Mouse (Mus musculus) megakaryocyte, adult 5-6 weeks (primary cell): ENCODE measurements around the gene 4921539E11Rik. TPM values are rescaled to one million over a fixed set of nuclear protein-coding genes. Genes with fewer than 3 reads are reported as not detected.

Experiments used
- ATAC-seq: 2 replicates; pipeline ENCODE4 v1.8.0; 2016; ENCODE audit warnings: mild to moderate bottlenecking, inconsistent platforms; ENCODE audit not compliant: poor library complexity, severe bottlenecking
- total RNA-seq, 2 experiments: library from RNA; stranded (forward) in 1 of 2; stranded (reverse) in 1 of 2; fragments of 153-499, 151-499 nt in 1 of 2; fragments of 221-1000, 200-1000 nt in 1 of 2; gene quantifications; 2 replicates each; pipeline versions ENCODE4 v1.2.3 to v1.2.4; 2015 to 2017

4921539E11Rik gene
- total RNA-seq (2015) (not detected in 2 replicates), total RNA-seq (2017) (not detected in 2 replicates)

DNA sequence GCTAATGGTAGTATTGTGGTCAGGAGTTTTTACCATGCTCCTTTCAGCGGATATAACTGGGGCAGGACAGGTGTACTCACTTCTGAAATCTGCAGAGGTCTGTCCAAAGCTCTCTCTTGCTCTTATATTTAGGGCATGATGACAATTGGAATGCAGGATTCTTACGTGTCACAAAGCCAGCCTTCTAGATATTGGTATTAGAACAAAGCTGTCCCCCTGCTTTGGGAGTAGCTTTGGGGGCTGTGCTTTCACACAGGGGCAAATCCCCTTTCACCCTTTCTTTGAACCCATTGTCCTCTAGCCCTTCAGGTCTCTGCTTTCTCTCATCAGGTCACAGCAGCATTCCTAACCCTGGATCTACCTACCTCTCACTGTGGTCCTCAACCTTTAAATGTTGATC is at the start of gene 4921539E11Rik:
Gene 4921539E11Rik (minus strand): TSS at position 101 of the 400 bp plus-strand sequence.
- no peak for ATAC-seq

DNA sequence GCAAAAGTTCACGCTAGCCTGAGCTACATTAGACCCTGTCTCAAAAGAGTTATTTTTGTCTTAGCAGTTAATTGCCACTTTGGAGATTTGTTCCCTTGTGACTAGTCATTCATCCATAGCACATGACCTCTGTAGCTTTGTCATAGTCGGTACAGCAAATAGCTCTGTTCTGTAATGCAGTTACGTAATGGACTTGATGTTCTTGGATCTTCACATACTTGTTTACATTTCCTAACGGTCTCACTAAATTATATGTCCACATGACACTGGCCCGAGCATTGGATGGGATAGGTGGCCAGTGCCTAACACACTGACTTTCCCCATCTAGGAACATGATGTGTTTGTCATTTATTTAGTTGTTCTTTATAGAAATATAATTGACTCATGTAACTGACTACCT is 44.5 kb upstream of the 4921539E11Rik start:
- no peak for ATAC-seq

DNA sequence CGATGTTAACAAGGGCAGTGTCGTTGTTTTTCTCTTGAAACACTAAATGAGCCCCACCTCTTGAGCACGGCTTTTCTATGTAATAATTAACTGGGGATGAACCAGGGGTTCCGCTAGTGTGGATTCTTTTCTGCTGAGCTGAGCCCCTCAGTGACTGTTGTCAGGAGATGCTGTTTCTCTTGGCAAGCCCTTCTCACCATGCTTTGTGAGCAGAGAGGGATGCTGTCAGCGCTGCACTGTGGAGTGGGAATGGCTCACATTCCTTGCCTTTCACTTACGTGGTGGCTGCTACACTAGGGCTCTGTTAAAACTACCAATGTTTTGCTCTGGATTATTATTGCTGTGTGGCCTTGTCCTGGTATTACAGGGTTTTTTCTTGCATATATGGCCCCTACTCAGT is 38.7 kb upstream of the 4921539E11Rik start:
- ATAC-seq, result no peak

DNA sequence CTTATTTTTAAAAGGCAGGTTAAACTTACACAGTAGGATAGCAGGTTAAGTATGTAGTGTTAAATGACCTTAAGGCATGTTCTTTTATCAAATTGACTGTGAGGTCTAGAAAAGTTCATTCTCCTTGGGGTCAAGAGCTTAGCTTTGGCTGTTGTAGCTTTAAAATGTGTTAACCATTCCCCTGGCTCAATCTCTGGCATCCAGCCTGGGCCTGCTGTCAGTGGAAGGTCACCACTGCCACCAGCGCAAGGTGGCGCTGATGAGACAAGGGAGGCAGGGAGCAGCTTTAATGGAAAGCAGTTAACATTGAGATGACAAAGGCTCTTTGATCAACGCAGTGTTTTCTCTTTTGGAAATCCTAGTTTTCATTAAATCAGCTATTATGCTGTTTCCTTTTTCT is 36.3 kb upstream of the 4921539E11Rik start:
- peak; percentile 63 for ATAC-seq

DNA sequence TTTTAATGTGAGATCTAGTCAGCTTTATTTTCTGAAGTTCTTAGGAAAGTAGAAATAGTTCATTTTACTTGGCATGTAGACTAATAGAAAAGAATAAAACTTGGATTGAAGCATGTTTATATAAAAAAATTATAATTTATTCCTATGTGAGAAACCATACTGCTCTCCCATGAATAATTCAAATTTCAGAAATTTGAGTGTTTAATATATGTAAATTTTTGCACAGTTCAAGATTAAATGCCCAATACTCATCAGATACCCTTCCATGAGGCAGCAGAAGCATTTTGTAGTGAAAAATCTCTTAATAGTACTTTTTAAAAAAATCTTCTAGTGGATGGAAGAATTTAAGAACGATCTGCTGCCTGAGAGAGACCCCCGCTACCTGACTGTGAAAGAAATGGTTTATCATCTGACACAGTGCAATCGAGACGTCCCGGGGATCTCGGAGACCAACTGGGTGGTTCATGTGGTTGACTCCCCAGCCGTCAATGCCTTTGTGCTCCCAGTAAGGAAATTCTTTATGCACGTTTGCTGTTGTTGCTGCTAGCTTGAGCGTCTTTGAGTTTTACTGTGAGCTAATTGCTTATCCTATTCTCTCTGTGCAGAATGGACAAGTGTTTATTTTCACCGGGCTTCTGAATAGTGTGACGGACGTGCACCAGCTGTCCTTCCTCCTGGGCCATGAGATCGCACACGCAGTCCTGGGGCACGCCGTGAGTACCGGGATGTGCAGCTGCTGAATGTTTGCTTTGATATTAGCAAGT is 34.2 kb upstream of the 4921539E11Rik start:
- no peak for ATAC-seq

DNA sequence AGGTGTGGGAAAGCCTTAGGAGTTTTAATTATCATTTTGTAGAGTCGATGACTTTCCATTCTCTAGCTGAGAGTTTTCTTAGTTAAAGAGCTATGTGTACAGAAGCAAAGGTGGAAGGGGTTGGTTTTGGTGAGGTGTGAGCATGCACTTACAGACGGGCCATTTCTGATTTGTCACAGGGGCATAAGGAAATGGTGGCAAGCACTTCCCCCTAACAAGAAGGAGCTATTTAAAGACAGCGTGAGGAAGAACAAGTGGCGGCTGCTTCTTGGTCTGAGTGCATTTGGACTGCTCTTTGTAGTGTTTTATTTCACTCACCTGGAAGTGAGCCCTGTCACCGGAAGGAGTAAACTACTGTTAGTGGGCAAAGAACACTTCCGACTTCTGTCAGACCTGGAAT is 30.8 kb upstream of the 4921539E11Rik start:
- peak; percentile 85 for ATAC-seq

DNA sequence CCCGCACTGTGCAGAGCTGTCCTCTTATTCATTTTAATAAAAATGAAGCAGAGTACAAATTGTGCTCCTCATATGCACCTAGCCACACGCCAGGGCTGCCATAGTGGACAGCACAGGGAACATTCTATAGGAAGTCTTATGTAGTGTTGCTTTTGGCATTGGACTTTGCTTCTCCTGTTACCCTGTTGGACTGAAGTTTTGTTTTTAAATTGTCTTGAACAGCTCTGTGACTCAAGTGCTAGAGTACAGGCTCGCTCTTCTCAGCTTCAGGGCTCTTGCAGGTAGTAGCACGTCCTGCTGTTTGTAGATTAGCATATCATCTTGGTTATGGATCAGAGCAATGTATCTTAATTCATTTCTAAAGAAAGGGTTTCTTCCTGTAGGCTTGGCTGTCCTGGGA is 25.2 kb upstream of the 4921539E11Rik start:
- ATAC-seq, result no peak

DNA sequence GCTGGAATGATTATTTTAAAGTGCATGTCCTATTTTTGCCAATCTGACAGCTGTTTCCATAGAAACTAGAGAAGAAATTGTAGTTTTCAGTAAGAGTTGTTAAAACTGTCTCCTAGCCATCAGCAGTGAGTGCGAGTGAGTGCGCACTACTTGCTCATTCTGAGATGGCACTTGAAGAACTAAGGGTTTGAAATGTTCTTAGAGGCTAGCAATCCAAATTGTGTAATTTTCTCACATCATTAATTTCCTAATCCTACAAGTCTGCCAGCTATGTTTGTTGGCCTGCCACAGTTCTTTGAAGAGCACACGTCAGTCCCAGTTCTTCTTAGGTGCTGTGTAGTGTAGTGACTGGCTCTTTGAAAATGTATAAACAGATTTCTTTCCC is 23.9 kb upstream of the 4921539E11Rik start:
- no peak for ATAC-seq

DNA sequence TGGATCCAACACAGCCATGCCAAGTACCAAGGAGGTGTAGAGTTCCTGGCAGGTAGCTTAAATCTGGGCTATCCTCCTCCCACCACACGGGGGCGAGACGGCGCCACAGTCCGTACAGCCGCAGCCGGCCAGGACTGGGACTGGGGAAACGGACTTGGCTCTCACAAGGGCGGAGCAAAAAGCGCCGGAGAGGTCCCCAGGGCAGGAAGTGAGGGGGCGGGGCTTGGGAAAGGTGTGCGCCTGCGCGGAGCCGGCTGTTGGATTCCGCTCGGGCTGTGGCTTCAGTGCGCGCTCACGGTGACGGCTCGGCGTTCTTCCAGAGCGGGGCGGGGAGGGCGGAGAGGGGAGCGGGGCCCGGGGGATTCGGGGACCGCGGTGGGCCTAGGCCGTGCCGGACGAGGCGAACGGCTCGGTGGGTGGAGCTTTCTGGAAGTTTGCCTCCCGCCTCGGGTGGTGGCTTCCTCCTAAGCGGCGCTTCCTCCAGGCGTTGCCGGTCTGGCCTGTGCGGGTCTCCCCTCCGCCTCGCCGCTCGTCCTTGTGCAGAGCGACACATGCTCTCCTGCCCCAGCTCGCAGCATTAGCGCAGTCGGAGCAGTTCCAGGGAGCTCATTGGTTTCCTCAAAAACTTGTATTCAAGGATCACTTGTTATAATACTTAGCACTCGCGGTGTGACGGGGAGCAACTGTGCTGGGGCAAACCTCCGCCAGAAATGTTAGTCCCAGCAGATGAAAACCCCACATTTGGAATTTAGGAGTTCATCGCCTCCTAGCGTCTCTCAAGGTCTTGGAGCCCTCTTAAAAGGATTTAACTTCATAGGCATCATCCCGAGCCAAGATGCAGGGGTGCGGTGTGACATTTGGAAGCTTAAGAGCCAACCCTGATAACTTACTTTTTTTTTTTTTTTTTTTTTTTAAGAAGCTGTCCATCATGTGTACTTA is 23.2 kb upstream of the 4921539E11Rik start, which contains the start of gene Oma1:
Gene Oma1 (plus strand): TSS at position 226 of the 939 bp plus-strand sequence.
- peak; percentile 96 for ATAC-seq

DNA sequence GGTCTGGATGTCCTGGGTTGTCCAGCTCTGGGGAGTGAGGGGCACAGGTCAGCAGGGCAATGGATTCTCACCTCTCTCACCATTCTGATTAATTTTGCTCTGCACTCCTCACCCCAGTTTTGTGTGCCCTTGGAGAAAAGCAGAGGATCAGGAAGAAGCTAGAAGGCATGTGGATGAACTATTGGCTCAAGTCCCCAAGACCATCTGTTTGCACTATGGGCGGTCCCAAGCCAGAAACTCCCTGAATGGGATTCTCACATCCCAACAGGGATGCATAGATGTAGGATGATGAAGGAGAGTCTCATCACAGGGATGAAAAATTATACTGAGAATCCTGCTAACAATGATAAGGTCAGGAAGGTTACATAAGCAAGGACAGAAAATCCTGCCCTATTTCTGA is 13.2 kb upstream of the 4921539E11Rik start:
- no peak for ATAC-seq

DNA sequence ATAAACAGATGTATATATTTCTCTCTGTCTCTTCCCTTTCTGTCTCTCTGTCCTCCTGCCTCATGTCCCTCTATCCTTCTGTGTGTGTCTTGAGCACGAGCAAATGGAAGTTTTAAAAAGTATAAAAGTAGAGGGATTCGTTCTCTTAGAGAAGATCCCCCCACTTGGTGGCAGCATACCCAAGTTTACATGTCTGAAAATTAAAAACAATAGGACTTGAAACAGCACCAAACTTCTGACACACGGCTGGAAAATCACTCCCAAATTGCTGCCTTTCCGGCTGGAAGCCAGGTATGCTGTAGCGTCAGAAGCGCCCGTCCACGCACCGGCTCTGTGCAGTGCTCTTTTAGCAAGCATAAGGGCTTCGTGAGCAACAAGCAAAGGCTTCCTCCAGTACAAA is 8.7 kb upstream of the 4921539E11Rik start:
- no peak for ATAC-seq

DNA sequence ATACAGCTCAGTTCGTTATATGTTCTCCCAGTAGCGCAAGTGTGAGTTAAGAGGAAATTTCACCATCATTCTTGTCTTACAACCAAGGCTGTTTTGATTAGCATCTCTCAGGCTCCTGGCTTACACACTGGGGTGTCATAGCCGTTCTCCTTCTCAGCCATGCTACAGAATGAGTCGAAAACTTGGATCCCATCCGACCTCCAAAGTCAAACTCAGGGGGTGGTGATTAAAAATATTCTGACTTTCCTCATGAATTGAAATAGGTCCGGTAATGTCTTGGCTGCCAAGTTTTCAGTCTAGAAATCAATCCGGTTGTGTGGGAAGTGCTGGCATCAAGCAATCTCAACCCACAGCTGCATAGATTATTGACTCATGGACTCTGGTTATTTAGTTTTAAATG is 2.3 kb downstream of the 4921539E11Rik start:
- ATAC-seq, result no peak

DNA sequence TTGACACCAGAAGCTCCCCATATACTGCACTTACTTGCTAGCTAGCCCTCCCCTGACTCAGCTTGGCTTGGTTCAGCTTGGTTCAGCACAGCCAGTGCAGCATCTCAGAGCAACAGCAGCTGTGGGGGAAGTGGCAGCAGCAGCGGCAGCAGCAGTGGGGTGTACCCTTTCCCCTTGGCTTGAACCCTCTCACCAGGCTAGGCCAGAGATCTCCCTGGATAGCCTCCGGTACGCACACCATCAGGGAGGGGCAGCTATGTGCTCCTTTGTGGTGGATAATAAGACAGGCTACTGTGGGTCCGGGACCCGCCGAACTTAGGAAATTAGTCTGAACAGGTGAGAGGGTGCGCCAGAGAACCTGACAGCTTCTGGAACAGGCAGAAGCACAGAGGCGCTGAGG is 17.6 kb downstream of the 4921539E11Rik start:
- ATAC-seq, result no peak

DNA sequence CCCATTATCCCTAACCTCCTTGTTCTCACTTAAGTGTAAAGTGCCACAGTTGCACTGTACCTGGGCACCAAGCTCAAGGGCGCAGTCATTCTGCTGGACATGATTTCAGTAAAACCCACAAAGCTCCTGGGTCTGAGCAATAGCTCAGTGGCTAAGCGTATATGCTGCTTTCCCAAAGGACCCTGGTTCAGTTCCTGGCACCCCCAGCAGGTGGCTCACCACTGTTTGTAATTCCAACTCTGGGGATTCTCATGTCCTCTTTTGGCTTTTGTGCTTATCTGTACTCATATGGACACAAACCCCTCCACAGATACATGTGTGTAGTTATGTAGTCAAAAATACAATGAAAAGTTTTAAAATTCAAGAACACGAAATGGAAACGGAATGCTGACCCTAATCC is 21.3 kb downstream of the 4921539E11Rik start:
- ATAC-seq, result no peak

DNA sequence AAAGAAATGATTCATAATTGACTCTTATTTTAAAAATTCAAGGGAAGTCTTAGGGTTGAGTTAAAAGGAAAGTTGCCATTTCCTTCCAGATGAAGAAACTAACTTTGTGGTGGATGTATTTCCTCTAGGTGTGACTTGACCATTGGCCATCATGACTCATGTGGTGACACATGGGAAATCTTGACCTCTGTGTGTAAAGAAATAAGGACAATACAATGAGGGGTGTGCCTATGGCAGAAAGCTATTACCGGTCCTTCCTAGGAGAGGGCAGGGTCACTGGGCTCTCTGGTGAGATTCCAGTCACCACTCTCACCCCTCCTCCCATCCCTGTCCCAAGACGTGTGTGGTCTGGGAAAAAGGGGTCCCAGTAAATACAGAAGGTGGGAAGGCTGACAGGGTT is 25.5 kb downstream of the 4921539E11Rik start:
- peak; percentile 35; the same call in 1 of the 2 replicates for ATAC-seq

DNA sequence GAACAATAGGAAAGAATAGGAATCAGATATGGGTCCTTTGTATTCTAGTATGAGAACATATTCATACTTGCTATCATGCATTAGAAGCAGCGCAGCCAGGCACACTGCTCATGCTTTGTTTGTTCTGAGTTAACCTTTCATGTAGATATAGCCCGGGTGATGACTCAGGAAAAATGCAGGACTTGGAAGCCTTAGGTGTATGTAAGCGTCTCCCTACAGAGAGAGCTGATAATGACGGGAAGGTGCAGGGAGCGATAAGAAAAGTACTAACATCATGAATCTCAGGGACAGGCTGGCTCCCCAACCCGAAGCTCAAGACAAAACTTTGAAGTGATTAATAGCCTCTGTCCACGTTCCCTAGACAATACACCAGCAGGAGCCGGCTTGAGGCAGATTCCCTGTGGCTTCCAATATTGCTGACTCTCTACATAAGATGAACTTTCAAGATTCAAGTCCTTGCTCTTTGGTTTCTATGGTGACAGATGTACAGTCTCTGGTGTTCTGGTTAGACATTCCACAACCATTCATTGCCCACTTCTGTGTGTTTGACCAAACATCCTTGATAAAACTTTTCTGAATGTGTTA is 26.8 kb downstream of the 4921539E11Rik start:
- ATAC-seq, result no peak

DNA sequence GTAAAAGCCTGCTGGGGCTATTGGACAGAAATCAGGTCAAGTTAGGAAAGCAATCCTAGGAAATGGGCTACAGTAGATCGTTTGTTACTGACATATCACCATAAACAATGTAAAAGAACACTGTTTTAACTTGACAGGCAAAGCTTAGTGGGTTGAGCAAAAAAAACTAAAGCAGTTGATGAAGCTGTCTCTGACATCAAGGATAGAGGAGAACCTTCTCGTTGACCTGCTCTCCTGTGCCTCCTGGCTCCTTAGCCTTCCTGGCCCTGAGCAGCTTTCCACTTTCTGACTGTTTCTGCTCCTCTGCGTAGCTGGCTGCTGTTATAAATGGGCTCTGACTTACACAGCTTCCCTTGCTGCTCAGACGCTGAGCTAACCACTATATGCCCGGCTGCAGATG is 27.3 kb downstream of the 4921539E11Rik start:
- no peak for ATAC-seq

DNA sequence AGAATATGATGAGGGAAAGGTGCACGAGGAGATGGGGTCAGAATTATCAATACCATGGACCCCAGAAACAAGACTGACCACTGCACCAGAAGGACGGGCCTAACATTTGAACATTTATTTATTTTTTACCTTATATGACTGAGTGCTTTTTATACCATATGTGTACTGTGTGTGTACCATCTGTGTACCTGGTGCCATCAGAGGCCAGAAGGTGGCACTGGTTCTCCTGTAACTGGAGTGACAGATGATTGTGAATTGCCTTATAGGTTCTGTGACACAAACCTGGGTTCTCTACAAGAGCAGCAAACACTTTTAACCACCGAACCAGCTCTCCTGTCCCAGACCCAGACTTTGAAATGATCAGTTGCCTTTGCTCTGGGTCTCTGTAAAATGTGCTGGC is 31.8 kb downstream of the 4921539E11Rik start:
- no peak for ATAC-seq

DNA sequence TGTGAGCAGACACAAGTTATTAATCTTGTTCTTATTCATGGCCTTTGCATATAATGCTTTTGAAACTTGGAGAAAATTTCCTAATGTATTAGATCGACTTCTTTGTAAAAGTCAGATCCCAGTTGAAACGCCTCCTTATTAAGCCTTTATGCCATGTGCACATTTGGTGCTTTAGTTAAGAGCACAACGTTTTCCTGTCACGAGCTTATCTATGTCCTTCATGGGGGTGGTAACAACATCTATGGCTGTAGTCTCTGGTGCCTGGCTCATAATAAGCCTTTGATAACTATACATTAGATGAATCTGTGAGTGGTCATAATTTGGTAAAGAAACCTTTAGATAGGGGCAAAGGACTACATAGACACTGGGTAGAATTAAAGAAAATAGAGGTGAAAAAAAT is 36.8 kb downstream of the 4921539E11Rik start:
- ATAC-seq, result no peak

DNA sequence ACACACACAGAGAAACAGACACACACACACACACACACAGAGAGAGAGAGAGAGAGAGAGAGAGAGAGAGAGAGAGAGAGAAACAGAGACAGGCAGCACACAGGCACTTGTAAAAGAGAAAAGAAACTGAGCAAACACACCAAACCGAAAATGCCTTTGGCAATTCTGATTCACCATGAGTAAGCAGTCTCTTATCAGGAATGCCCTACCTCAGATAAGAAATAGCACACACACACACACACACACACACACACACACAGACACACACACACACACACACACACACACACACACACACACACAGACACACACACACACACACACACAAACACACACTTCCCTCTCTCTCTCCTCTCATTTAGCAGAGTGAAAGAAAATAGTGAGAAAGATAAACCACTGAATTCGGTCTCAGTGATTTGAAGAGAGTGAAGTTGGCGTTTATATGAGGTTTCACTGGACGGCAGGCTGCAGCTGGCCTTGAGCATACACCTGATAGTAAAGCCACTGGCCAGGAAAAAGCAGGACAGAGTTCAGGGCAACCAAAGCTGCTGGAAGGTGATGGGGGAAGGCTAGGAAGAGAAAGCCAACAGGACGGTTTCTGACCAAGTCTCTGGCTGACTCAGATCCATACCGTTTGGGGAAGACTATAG is 41.1 kb downstream of the 4921539E11Rik start:
- no peak for ATAC-seq

DNA sequence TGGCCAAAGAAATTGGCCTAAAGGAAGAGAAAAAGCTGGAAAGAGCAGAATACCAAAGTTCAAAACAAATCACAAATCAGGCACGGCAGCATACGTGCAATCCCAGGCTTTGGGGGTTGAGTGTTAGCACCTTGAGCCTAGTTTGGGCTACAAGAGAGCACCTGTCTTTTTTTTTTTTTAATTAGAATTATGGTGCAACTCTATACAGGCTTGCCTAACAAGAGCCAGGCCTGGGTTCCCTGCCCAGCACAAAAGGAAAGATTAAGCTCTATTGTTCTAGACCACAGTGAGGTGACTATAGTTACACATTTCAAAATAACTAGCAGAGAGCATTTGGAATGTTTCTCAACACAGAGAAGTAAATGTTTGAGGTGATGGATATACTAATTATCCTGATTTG is 42.9 kb downstream of the 4921539E11Rik start:
- ATAC-seq, result no peak
